Mouse (Mus musculus) forebrain, embryonic 11.5 days (tissue): ENCODE results near the gene Frat1. TPM values are rescaled to one million over a fixed set of nuclear protein-coding genes. Genes with fewer than 3 reads are reported as not detected.

Experiments
- ATAC-seq: fragments of 200-750 bp; cut with Nextera tagmentation; replicated peaks from 2 replicates; pipeline ENCODE4 v1.8.0; 2017; ENCODE audit warnings: moderate TSS enrichment; ENCODE audit not compliant: low FRiP score
- DNase-seq: peaks from one replicate; pipeline ENCODE4 v3.0.0-alpha.2; 2017; ENCODE audit warnings: low spot score
- H3K27ac ChIP-seq: fragments of 300-500 bp; sonication (generic); 2 replicates; pipeline ENCODE4 v1.5.1; 2014; ENCODE audit warnings: low read depth, low read length
- H3K27me3 ChIP-seq: fragments of 300-500 bp; sonication (generic); 2 replicates; pipeline ENCODE4 v1.6.1; 2014; ENCODE audit warnings: mild to moderate bottlenecking, low read length, mixed read lengths; ENCODE audit not compliant: control insufficient read depth, insufficient read depth
- H3K36me3 ChIP-seq: fragments of 300-500 bp; sonication (generic); 2 replicates; pipeline ENCODE4 v1.6.1; 2014; ENCODE audit warnings: mild to moderate bottlenecking, low read length, moderate library complexity, mixed read lengths; ENCODE audit not compliant: control insufficient read depth, insufficient read depth
- H3K4me1 ChIP-seq: fragments of 300-500 bp; sonication (generic); replicated peaks from 2 replicates; pipeline ENCODE4 v1.6.1; 2014; ENCODE audit warnings: low read length, mixed read lengths; ENCODE audit not compliant: control insufficient read depth, insufficient read depth
- H3K4me2 ChIP-seq: fragments of 300-500 bp; sonication (generic); 2 replicates; pipeline ENCODE4 v1.6.1; 2014; ENCODE audit warnings: low read depth, mild to moderate bottlenecking, low read length, moderate library complexity, mixed read lengths; ENCODE audit not compliant: severe bottlenecking
- H3K4me3 ChIP-seq: fragments of 300-500 bp; sonication (generic); 2 replicates; pipeline ENCODE4 v1.5.1; 2014; ENCODE audit warnings: low read depth, low read length
- H3K9ac ChIP-seq: fragments of 300-500 bp; sonication (generic); 2 replicates; pipeline ENCODE4 v1.6.1; 2014; ENCODE audit warnings: low read length
- H3K9me3 ChIP-seq: fragments of 300-500 bp; sonication (generic); 2 replicates; pipeline ENCODE4 v1.6.1; 2016; ENCODE audit warnings: low read length, mixed read lengths; ENCODE audit not compliant: control insufficient read depth
- WGBS: fragments of 180-500 bp; shearing (Covaris S2); extraction: QIAGEN DNeasy Blood & Tissue Kit; methylation state at CpG from one replicate; pipeline ENCODE4 v1.1.7; 2014; 5-methylcytosine and 5-hydroxymethylcytosine counted together
- polyA plus RNA-seq: library from polyadenylated mRNA; unstranded; fragments of >200 nt; fragmentation: Nextera tagmentation; extraction: Ambion mirVana; gene quantifications from 2 replicates; pipeline ENCODE4 v1.2.1, GENCODE M21; 2014

The Frat1 gene
- polyA plus RNA-seq, 1 experiment from 2014 or later, result 13.2 TPM

DNA sequence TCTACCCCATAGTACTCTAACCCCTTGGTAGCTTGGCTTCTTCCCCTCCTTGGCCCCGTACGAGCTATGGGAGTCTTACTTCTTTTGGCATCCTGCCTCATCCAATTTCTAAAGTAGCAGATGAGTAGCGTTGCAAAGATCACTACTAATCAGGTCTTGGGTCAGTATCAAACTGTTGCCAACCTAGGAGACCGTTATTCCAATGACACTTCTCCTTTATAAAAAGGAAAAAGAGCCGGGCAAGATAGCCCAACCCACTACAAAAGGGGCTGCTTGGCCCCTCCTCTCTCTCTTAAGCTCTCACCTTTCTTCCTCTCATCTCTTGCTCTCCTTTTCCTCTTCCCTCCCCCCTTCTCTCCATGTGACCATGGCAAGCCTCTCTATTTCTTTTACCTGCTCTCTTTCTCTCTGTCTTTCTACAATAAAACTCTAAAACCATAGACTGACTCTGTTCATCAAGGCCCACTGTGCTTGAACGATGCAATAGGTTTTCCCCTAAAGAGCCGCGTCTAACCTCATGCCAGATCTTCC is 21.6 kb upstream of the Frat1 start:
- Histone ChIP-seq H3K4me3 (no peak overlapping the region), H3K27me3 (no peaks in the 10 kb centered on the region), H3K36me3 (no peaks in the 10 kb centered on the region), H3K27ac (no peak overlapping the region), H3K9me3 (no peaks in the 10 kb centered on the region; the same call in 1 of the 2 replicates), H3K4me2 (no peak overlapping the region), H3K9ac (no peak overlapping the region), H3K4me1 (no peaks in the 10 kb centered on the region)
- 86% methylated on average over 8 of the region's 8 CpGs for WGBS
- ATAC-seq, result no peak
- no peak for DNase-seq

DNA sequence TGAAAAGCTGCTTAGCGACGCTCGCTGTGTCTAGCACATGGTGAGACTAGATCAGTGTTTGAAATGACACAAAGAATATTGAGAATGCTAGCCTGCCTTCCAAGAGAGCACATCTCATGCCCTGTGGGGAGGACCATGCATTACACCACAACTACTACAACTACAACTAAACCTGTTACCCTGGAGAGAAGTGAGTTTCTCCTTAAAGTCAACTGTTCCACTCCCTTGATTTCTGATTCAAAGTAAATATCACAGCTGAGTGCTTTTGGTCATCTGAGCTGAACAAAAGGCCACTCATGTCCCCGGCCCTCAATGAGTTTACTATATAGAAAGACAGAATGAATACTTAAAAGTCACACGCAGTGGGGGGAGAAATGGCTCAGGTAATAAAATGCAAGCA is 19.7 kb upstream of the Frat1 start:
- no peak overlapping the region for H3K4me3 ChIP-seq
- no peak overlapping the region for H3K27ac ChIP-seq
- H3K27me3 ChIP-seq, result no peaks in the 10 kb centered on the region
- H3K9ac ChIP-seq, result no peak overlapping the region
- WGBS, result 85% methylated on average over 5 of the region's 5 CpGs
- no peaks in the 10 kb centered on the region for H3K4me1 ChIP-seq
- DNase-seq, result no peak
- ATAC-seq, result no peak
- H3K36me3 ChIP-seq, result no peaks in the 10 kb centered on the region
- H3K4me2 ChIP-seq, result no peak overlapping the region
- H3K9me3 ChIP-seq, result no peaks in the 10 kb centered on the region; the same call in 1 of the 2 replicates

DNA sequence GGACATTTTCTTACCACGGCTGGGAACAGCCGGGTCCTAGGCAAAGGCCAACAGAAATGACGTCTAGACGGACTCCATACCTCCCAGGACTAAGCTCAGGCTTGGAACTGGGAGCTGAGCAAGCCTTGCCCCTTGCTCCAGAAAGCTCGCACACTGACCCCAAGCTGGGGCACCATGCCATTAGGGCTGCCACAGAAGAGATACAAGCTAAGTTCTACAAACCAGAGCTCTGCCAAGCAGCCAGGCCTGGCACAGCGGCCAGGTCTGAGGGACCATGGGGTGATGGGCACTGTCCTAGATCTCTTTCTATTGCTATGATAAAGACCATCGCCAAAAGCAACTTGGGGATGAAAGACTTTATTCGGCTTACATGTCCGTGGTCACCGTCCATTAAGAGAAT is 17.2 kb upstream of the Frat1 start:
- no peak overlapping the region for H3K4me3 ChIP-seq

DNA sequence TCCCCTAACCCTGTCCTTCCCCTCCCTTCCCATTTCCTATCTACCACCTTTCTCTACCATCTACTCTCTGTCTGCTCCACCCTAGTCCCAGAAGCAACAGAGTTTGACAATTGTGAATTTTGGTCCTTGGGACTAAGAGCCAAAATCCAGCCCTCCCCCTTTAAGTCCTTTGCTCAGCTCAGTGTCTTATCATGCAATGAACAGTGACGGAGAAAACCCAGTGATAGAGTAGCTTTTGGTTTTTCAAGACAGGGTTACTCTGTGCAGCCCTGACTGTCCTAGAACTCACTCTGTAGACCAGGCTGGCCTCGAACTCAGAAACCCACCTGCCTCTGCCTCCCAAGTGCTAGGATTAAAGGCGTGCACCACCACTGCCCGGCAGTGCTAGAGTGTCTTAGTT is 16.4 kb upstream of the Frat1 start:
- H3K27ac ChIP-seq, result no peak overlapping the region
- H3K9ac ChIP-seq, result no peak overlapping the region
- no peak overlapping the region for H3K4me2 ChIP-seq
- 90% methylated on average over 4 of the region's 4 CpGs for WGBS
- no peak for ATAC-seq
- no peaks in the 10 kb centered on the region for H3K36me3 ChIP-seq
- no peaks in the 10 kb centered on the region for H3K4me1 ChIP-seq
- H3K4me3 ChIP-seq, result no peak overlapping the region
- no peak for DNase-seq
- no peaks in the 10 kb centered on the region for H3K9me3 ChIP-seq
- H3K27me3 ChIP-seq, result no peaks in the 10 kb centered on the region

More for the DNA sequence above, 17.2 kb upstream of the Frat1 start:
- ATAC-seq (no peak), DNase-seq (no peak)
- H3K9me3 ChIP-seq, result no peaks in the 10 kb centered on the region
- no peaks in the 10 kb centered on the region for H3K4me1 ChIP-seq
- no peaks in the 10 kb centered on the region for H3K27me3 ChIP-seq
- WGBS, result 93% methylated on average over 10 of the region's 10 CpGs
- no peak overlapping the region for H3K9ac ChIP-seq
- H3K36me3 ChIP-seq, result no peaks in the 10 kb centered on the region
- no peak overlapping the region for H3K4me2 ChIP-seq
- no peak overlapping the region for H3K27ac ChIP-seq

DNA sequence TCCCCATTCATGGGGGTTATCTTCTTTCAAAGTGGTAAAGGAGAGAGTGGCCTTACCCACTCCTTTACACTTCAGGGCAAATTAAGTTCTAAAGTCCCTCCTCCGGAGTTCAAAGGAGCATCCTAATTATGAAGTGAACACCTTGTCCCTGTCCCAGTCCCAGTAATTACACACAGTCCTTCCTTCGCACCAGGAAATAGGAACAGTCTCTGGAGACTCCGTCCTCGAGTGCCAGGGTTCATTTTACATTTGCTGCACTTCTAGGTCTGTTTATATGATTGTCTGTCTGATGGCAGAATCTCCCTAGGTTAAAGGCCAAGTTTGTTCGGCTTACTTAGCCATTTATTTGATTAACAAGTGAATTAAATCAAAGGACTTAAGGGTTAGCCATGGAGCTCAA is 13.4 kb upstream of the Frat1 start:
- no peak for ATAC-seq
- H3K27me3 ChIP-seq, result no peaks in the 10 kb centered on the region
- no peak overlapping the region for H3K4me2 ChIP-seq
- H3K27ac ChIP-seq, result no peak overlapping the region
- H3K9ac ChIP-seq, result no peak overlapping the region
- H3K4me3 ChIP-seq, result no peak overlapping the region
- DNase-seq, result no peak
- no peaks in the 10 kb centered on the region for H3K36me3 ChIP-seq
- WGBS, result 83% methylated on average over 5 of the region's 5 CpGs
- no peaks in the 10 kb centered on the region for H3K9me3 ChIP-seq
- H3K4me1 ChIP-seq, result 0 out of 2 replicates have a peak, but pooled peaks cover 2% of the 10 kb centered on the region

DNA sequence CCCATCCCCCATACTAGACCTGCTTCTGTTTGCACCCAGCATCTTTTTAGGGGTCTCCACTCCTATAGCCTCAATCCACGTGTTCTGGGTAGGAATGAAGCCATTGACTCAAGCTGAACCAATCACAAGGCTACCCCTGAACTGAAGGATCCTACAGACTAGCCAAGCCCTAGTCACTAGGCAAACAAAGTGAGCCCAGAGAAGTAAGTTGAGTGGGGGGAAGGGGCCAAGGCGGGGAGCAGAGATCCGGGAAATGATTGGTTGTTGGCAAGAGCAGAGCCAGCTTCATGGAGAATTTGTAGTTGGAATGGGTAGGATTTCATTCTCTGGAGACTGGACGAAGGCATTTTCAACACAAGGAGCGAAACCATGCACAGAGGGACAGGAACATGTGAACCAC is 12.9 kb upstream of the Frat1 start:
- no peak overlapping the region for H3K27ac ChIP-seq
- ATAC-seq, result no peak
- 60% methylated on average over 5 of the region's 5 CpGs for WGBS
- H3K36me3 ChIP-seq, result no peaks in the 10 kb centered on the region
- no peak overlapping the region for H3K4me3 ChIP-seq
- no peak overlapping the region for H3K4me2 ChIP-seq
- H3K27me3 ChIP-seq, result no peaks in the 10 kb centered on the region
- H3K9ac ChIP-seq, result no peak overlapping the region
- no peak for DNase-seq
- H3K4me1 ChIP-seq, result 0 out of 2 replicates have a peak, but pooled peaks cover 2% of the 10 kb centered on the region
- H3K9me3 ChIP-seq, result no peaks in the 10 kb centered on the region

DNA sequence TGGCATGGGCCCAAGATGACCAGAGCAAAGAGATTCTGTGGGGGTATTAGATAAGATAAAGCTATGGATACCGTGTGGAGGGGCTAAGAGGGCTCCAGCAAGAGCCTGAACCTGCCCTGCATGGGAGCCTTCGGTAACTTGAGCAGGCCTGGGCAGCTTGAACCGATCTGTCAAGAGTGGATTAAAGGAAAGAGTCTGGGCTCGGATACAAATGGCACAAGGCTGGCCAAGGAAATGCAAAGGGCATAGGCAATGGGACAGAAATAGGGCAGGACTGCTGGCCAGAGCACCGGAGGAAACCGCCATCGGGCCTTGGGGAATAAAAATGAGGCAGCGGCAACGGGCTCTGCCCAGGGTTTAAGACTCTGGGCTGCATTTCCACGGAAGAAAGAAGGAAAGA is 12.4 kb upstream of the Frat1 start:
- ATAC-seq (no peak), DNase-seq (no peak)
- Histone ChIP-seq H3K4me2 (no peak overlapping the region), H3K4me3 (no peak overlapping the region), H3K27ac (no peak overlapping the region), H3K27me3 (no peaks in the 10 kb centered on the region), H3K9ac (no peak overlapping the region), H3K36me3 (no peaks in the 10 kb centered on the region), H3K9me3 (no peaks in the 10 kb centered on the region), H3K4me1 (0 out of 2 replicates have a peak, but pooled peaks cover 2% of the 10 kb centered on the region)
- 58% methylated on average over 10 of the region's 10 CpGs for WGBS

DNA sequence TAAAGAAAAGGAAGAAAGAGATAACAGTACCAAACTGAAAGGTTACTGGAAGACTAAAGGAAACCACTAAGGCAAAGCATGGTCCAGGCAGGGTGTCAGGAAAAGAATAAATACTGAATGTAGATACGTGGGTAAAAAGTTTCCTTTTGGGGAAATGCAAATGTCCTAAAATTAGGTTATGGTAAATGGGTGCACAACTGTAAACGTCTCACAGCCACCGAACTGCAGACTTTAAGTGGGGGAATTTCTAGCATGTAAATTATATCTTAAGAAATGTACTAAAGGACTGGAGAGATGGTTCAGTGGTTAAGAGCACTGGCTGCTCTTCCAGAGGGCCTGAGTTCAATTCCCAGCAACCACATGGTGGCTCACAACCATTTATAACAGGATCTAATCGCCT is 11.0 kb upstream of the Frat1 start:
- Histone ChIP-seq H3K27me3 (no peaks in the 10 kb centered on the region), H3K9ac (no peak overlapping the region), H3K36me3 (no peaks in the 10 kb centered on the region), H3K4me2 (no peak overlapping the region), H3K4me1 (0 out of 2 replicates have a peak, but pooled peaks cover 2% of the 10 kb centered on the region), H3K9me3 (no peaks in the 10 kb centered on the region), H3K27ac (no peak overlapping the region), H3K4me3 (no peak overlapping the region)
- ATAC-seq, result no peak
- DNase-seq, result no peak
- WGBS, result 85% methylated on average over 4 of the region's 4 CpGs

DNA sequence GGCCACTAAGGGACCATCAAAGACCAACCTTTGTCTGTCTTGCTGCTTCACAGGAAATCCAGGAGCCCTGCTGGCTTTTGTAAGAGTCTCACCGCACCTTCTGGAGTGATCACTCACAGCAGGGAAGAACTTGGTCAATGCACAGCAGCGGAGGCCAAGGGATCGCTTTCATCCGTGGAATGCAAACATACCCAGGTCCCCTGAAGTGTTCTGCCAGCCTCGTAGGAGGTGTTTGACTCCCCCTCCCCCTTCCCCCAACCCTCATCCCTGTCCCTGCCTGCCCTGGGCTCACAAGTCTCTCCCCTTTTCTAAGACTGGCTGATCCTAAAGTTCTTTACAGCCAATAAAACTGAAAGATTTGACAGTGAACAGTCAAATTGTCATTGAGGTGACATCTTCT is 8.3 kb upstream of the Frat1 start:
- Histone ChIP-seq H3K9me3 (no peaks in the 10 kb centered on the region), H3K36me3 (no peaks in the 10 kb centered on the region), H3K4me3 (no peak overlapping the region), H3K9ac (no peak overlapping the region), H3K27me3 (no peaks in the 10 kb centered on the region), H3K4me1 (0 out of 2 replicates have a peak, but pooled peaks cover 2% of the 10 kb centered on the region), H3K27ac (no peak overlapping the region), H3K4me2 (no peak overlapping the region)
- ATAC-seq, result no peak
- no peak for DNase-seq
- WGBS, result 6% methylated on average over 5 of the region's 5 CpGs
